Mouse (Mus musculus): Measurements from ENCODE around the gene Hist1h4h. TPM values are rescaled to one million over a fixed set of nuclear protein-coding genes. Genes with fewer than 3 reads are reported as not detected.

The Hist1h4h gene
- 6.1 and 7.3 TPM in 2 replicates for polyA plus RNA-seq (2015; fragmentation: Nextera tagmentation; extraction: Ambion mirVana)

- peak within 1 kb of the TSS; percentile 70 for H3K4me2 ChIP-seq
- H3K4me1 ChIP-seq, result peaks cover 13% of the 10 kb centered on the region
- under 1% methylated on average over 60 of the region's 70 CpGs for WGBS
- H3K9me3 ChIP-seq, result no peaks in the 10 kb centered on the region
- peak within 1 kb of the TSS; percentile 98 for H3K27ac ChIP-seq
- peak within 1 kb of the TSS; percentile 50 for H3K4me3 ChIP-seq (replicated peaks)
- peak; percentile 77 for ATAC-seq (ENCODE audit: insufficient read depth, low FRiP score, low read depth)
- no peaks in the 10 kb centered on the region for H3K27me3 ChIP-seq (replicated peaks)
- H3K36me3 ChIP-seq, result no peaks in the 10 kb centered on the region
- H3K9ac ChIP-seq, result peak within 1 kb of the TSS; percentile 43; the same call in 1 of the 2 replicates
Measured at GRCm38 (mm10) chr13:23530901-23531875, at the start of gene Hist1h4h. Gene Hist1h4h, plus strand, starts transcription at chr13:23531050.

GRCm38 (mm10) chr13:23483153-23483552 lies 47.7 kb upstream of the Hist1h4h start:
- ATAC-seq (ENCODE audit: insufficient read depth, low FRiP score, low read depth), result no peak
- Histone ChIP-seq H3K4me1 (no peaks in the 10 kb centered on the region), H3K36me3 (no peaks in the 10 kb centered on the region), H3K27me3 (replicated peaks) (no peaks in the 10 kb centered on the region), H3K4me2 (no peak overlapping the region), H3K9ac (no peak overlapping the region), H3K4me3 (replicated peaks) (no peak overlapping the region), H3K27ac (no peak overlapping the region), H3K9me3 (no peaks in the 10 kb centered on the region)
- WGBS, result 86% methylated on average over 2 of the region's 2 CpGs

GRCm38 (mm10) chr13:23485271-23485670 lies 45.6 kb upstream of the Hist1h4h start:
- Histone ChIP-seq H3K4me1 (no peaks in the 10 kb centered on the region), H3K9me3 (no peaks in the 10 kb centered on the region), H3K9ac (no peak overlapping the region), H3K27ac (no peak overlapping the region), H3K27me3 (replicated peaks) (no peaks in the 10 kb centered on the region), H3K4me2 (no peak overlapping the region), H3K4me3 (replicated peaks) (no peak overlapping the region), H3K36me3 (no peaks in the 10 kb centered on the region)
- WGBS, result 40% methylated on average over 5 of the region's 5 CpGs
- ATAC-seq (ENCODE audit: insufficient read depth, low FRiP score, low read depth), result no peak

- peak; percentile 94 for ATAC-seq (ENCODE audit: insufficient read depth, low FRiP score, low read depth)
- WGBS, result 7% methylated on average over 14 of the region's 14 CpGs
- no peak within 1 kb of the TSS for H3K27ac ChIP-seq
Measured at GRCm38 (mm10) chr13:23488400-23489322, 42.2 kb upstream of the Hist1h4h start, which contains the start of gene Btn2a2. Gene Btn2a2, minus strand, starts transcription at chr13:23488857.

GRCm38 (mm10) chr13:23490863-23491262 lies 40.0 kb upstream of the Hist1h4h start:
- ATAC-seq (ENCODE audit: insufficient read depth, low FRiP score, low read depth), result no peak
- Histone ChIP-seq H3K4me2 (no peak overlapping the region), H3K9ac (no peak overlapping the region), H3K9me3 (no peaks in the 10 kb centered on the region), H3K4me3 (replicated peaks) (no peak overlapping the region), H3K36me3 (no peaks in the 10 kb centered on the region), H3K27ac (no peak overlapping the region), H3K4me1 (no peaks in the 10 kb centered on the region), H3K27me3 (replicated peaks) (no peaks in the 10 kb centered on the region)
- whole genome bisulfite sequencing, result 51% methylated on average over 1 of the region's 1 CpGs

More at GRCm38 (mm10) chr13:23488400-23489322, 42.2 kb upstream of the Hist1h4h start, which contains the start of gene Btn2a2:
- peak within 1 kb of the TSS; percentile 72 for H3K4me2 ChIP-seq
- no peaks in the 10 kb centered on the region for H3K4me1 ChIP-seq
- H3K27me3 ChIP-seq (replicated peaks), result no peaks in the 10 kb centered on the region
- H3K4me3 ChIP-seq (replicated peaks), result peak within 1 kb of the TSS; percentile 39
- no peak within 1 kb of the TSS for H3K9ac ChIP-seq
- no peaks in the 10 kb centered on the region for H3K36me3 ChIP-seq
- H3K9me3 ChIP-seq, result no peaks in the 10 kb centered on the region

- Histone ChIP-seq H3K27ac (no peak overlapping the region), H3K36me3 (no peaks in the 10 kb centered on the region), H3K27me3 (replicated peaks) (no peaks in the 10 kb centered on the region), H3K4me3 (replicated peaks) (no peak overlapping the region), H3K9ac (no peak overlapping the region), H3K9me3 (no peaks in the 10 kb centered on the region), H3K4me2 (no peak overlapping the region), H3K4me1 (no peaks in the 10 kb centered on the region)
- 16% methylated on average over 1 of the region's 1 CpGs for WGBS
- no peak for ATAC-seq (ENCODE audit: insufficient read depth, low FRiP score, low read depth)
Measured at GRCm38 (mm10) chr13:23491263-23491662, 39.6 kb upstream of the Hist1h4h start.

GRCm38 (mm10) chr13:23491990-23492389 lies 38.9 kb upstream of the Hist1h4h start:
- H3K36me3 ChIP-seq, result no peaks in the 10 kb centered on the region
- no peaks in the 10 kb centered on the region for H3K4me1 ChIP-seq
- peak overlapping the region; percentile 27; the same call in 1 of the 2 replicates for H3K4me3 ChIP-seq (replicated peaks)
- H3K9me3 ChIP-seq, result no peaks in the 10 kb centered on the region
- peak overlapping the region; percentile 43 for H3K4me2 ChIP-seq
- no peak for ATAC-seq (ENCODE audit: insufficient read depth, low FRiP score, low read depth)
- WGBS, result 13% methylated on average over 14 of the region's 14 CpGs
- H3K27me3 ChIP-seq (replicated peaks), result no peaks in the 10 kb centered on the region
- H3K9ac ChIP-seq, result no peak overlapping the region
- no peak overlapping the region for H3K27ac ChIP-seq

- no peaks in the 10 kb centered on the region for H3K4me1 ChIP-seq
- no peak overlapping the region for H3K4me3 ChIP-seq (replicated peaks)
- no peak overlapping the region for H3K9ac ChIP-seq
- no peaks in the 10 kb centered on the region for H3K36me3 ChIP-seq
- H3K27me3 ChIP-seq (replicated peaks), result no peaks in the 10 kb centered on the region
- H3K27ac ChIP-seq, result no peak overlapping the region
- ATAC-seq (ENCODE audit: insufficient read depth, low FRiP score, low read depth), result no peak
- WGBS, result 76% methylated on average over 6 of the region's 6 CpGs
- no peaks in the 10 kb centered on the region for H3K9me3 ChIP-seq
- no peak overlapping the region for H3K4me2 ChIP-seq
Measured at GRCm38 (mm10) chr13:23495526-23495925, 35.3 kb upstream of the Hist1h4h start.

GRCm38 (mm10) chr13:23497656-23498321 lies 33.1 kb upstream of the Hist1h4h start:
- no peaks in the 10 kb centered on the region for H3K4me1 ChIP-seq
- H3K36me3 ChIP-seq, result no peaks in the 10 kb centered on the region
- no peaks in the 10 kb centered on the region for H3K27me3 ChIP-seq (replicated peaks)
- peak overlapping the region; percentile 55 for H3K4me2 ChIP-seq
- ATAC-seq (ENCODE audit: insufficient read depth, low FRiP score, low read depth), result no peak; the same call in 1 of the 2 replicates
- H3K9me3 ChIP-seq, result no peaks in the 10 kb centered on the region
- no peak overlapping the region for H3K27ac ChIP-seq
- WGBS, result 11% methylated on average over 19 of the region's 19 CpGs
- H3K4me3 ChIP-seq (replicated peaks), result peak overlapping the region; percentile 28
- no peak overlapping the region for H3K9ac ChIP-seq

GRCm38 (mm10) chr13:23498653-23499052 lies 32.2 kb upstream of the Hist1h4h start:
- H3K36me3 ChIP-seq, result no peaks in the 10 kb centered on the region
- no peaks in the 10 kb centered on the region for H3K9me3 ChIP-seq
- no peaks in the 10 kb centered on the region for H3K4me1 ChIP-seq
- peak overlapping the region; percentile 55 for H3K4me2 ChIP-seq
- 4% methylated on average over 10 of the region's 10 CpGs for WGBS
- no peaks in the 10 kb centered on the region for H3K27me3 ChIP-seq (replicated peaks)
- H3K9ac ChIP-seq, result no peak overlapping the region
- H3K27ac ChIP-seq, result no peak overlapping the region
- no peak for ATAC-seq (ENCODE audit: insufficient read depth, low FRiP score, low read depth)
- peak overlapping the region; percentile 28 for H3K4me3 ChIP-seq (replicated peaks)

- 27% methylated on average over 7 of the region's 7 CpGs for WGBS
- H3K9ac ChIP-seq, result no peak overlapping the region
- H3K4me3 ChIP-seq (replicated peaks), result no peak overlapping the region
- H3K9me3 ChIP-seq, result no peaks in the 10 kb centered on the region
- H3K4me2 ChIP-seq, result no peak overlapping the region
- no peaks in the 10 kb centered on the region for H3K4me1 ChIP-seq
- H3K36me3 ChIP-seq, result no peaks in the 10 kb centered on the region
- no peak for ATAC-seq (ENCODE audit: insufficient read depth, low FRiP score, low read depth)
- no peaks in the 10 kb centered on the region for H3K27me3 ChIP-seq (replicated peaks)
- H3K27ac ChIP-seq, result no peak overlapping the region
Measured at GRCm38 (mm10) chr13:23499943-23500342, 30.9 kb upstream of the Hist1h4h start.
